Mouse (Mus musculus) kidney, adult 18-20 months (tissue): ENCODE results near the gene Reps2.

Experiments
- DNase-seq: peaks from one replicate; pipeline ENCODE4 v3.0.0; 2021

Gene Reps2

GRCm38 (mm10) chrX:162589173-162589805 is 54.2 kb downstream of the Reps2 start:
- DNase-seq: no peak

- DNase-seq: no peak
Measured at GRCm38 (mm10) chrX:162584349-162584748, 59.1 kb downstream of the Reps2 start.

GRCm38 (mm10) chrX:162580521-162580920 is 62.9 kb downstream of the Reps2 start:
- no peak for DNase-seq

DNA sequence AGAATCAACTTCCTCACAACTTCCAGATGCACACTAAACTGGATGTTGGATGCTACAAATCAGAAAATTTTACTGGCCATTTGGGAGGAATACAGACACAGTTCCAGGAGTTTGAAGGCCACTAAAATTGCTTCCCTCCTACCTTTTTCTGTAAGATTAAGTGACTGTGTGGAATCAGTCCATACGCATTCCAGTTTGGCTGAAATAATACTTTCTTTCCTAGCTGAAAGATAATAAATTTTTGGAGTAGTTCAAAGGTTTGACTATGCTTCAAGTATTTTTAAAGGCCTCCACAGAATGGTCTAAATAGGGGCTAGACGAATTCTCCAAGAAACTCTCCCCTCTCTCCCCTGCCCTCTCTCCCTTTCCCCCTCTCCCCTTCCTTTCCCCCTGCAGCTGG is 75.0 kb downstream of the Reps2 start:
- no peak for DNase-seq

GRCm38 (mm10) chrX:162565501-162565900 is 77.9 kb downstream of the Reps2 start:
- no peak for DNase-seq

- DNase-seq: no peak
Measured at GRCm38 (mm10) chrX:162556459-162556841, 87.0 kb downstream of the Reps2 start.

DNA sequence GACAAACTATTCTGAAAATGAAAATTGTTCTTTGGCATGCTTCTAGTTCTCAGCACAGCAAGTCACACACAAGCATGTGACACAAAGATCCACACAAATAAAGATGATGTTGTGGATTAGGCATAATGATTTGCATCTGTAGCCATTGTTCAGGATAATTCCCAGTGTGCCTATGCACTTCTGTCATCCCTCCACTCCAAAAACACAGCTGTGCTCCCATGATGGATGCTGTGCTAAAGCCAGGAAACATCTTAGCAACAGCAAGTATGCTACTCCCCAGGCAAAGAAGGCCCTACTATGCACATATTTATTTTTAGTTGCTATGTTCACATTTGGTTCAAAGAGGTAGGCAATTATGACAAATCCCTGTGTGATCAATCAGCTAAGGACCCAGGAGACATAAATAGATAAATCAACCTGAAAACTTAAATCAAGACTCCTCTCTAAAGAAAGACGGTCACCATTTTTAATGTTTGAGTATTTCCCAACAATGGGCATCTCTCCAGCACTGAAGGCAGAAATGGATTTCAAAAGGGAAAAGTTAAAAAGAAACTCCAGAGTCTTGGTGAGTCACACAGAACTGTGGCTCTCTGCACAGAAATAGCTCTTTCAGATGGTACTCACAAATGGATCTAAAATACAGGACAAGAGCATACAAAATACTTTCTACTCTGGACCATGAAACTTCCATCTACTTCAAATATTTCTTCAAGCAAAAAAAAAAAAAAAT is 87.6 kb downstream of the Reps2 start:
- DNase-seq: no peak

- no peak for DNase-seq
Measured at GRCm38 (mm10) chrX:162554513-162554912, 88.9 kb downstream of the Reps2 start.

GRCm38 (mm10) chrX:162552383-162552782 is 91.1 kb downstream of the Reps2 start:
- DNase-seq: no peak

DNA sequence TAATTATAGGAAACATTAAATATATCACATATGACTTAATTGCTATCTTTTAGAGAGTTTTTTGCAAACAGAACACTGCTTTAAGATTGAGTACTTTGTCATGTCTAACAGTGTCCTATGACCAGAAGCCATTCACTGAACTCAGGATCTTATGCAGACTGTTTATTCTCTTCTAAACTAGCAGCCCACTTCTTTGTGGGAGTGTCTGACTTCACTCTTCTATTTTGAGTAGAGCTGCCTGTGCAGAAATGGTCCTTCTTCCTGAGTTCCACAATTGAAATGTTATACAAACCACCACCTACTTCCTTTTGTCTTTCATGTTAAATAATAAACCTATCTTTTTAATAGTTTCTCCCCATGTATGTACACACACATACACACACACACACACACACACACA is 98.4 kb downstream of the Reps2 start:
- DNase-seq: no peak

DNA sequence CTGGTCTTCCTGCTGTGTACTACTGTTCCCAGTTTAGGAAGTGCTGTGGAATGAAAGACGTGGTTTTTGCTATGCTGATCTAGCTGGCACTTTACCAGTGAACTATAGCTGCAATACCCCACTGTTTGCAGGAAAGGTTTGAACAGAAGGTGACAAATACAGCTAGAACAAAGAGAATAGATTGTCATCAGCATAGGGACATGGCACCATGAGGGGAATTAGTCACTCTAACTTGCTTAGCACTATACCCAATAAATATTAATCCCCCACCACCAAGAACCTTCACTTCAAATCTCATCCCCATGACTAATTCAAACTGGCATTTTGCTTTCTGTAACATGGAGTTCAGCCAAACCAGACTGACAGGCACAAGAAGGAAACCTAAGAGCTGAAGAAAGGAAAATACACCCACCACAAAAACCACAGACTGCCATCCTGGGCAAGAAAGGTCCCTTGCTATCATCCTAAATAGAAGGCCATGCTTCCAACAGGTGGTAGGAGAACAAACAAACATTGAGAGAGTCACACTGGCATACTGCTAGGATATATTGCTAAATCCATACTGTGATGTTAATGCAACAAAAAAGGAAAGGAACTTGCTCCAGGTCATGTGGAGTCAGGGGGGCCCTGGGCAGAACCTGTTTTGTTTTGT is 100.7 kb downstream of the Reps2 start:
- no peak for DNase-seq

- DNase-seq: no peak
Measured at GRCm38 (mm10) chrX:162541961-162542360, 101.5 kb downstream of the Reps2 start.

GRCm38 (mm10) chrX:162531016-162531415 is 112.4 kb downstream of the Reps2 start:
- no peak for DNase-seq

DNA sequence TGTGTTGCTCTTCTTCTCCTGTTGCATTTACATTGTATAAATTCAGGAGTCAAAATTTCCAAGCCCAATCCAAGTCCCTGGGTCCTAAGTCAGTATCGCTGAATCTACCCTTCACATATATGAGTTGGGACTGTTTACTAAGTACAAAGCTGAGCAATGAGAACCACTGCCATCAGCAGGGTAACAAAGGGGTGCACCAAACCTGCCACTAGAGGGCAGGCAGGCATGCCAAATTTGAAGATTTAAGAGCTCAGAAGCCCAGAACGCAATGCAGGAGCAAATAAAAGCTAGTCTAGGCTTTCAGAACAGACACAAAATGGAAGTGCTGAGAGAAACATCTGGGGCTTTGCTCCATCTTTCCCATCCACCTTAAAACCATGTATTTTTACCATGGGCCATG is 116.2 kb downstream of the Reps2 start:
- peak; percentile 44 for DNase-seq

- DNase-seq: no peak
Measured at GRCm38 (mm10) chrX:162521831-162522514, 121.5 kb downstream of the Reps2 start.

- DNase-seq: no peak
Measured at GRCm38 (mm10) chrX:162521197-162521596, 122.3 kb downstream of the Reps2 start.

DNA sequence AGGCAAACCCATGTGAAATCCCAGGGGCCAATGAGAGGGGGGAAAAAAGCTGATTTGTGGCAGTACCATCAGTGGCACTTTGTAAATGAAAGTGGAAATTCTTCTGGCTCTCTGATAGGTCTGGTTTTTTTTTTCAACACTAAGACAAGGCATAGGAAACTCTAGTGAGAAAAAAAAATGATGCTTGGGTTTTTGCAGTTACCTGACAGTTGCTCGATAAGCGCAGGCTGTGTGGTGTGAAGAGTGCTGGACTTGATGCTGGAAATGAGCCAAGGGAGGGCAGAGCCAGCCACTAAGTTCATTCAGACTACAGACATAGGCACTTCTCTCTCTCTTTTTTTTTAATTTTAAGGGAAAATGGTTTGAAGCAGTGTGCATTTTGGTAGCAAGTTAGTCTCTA is 123.1 kb downstream of the Reps2 start:
- DNase-seq: no peak

GRCm38 (mm10) chrX:162510426-162510980 is 132.9 kb downstream of the Reps2 start:
- no peak for DNase-seq

- DNase-seq: no peak
Measured at GRCm38 (mm10) chrX:162505186-162505585, 138.3 kb downstream of the Reps2 start.

GRCm38 (mm10) chrX:162503436-162503835 is 140.0 kb downstream of the Reps2 start:
- DNase-seq: no peak

- DNase-seq: no peak
Measured at GRCm38 (mm10) chrX:162500962-162501361, 142.5 kb downstream of the Reps2 start.

DNA sequence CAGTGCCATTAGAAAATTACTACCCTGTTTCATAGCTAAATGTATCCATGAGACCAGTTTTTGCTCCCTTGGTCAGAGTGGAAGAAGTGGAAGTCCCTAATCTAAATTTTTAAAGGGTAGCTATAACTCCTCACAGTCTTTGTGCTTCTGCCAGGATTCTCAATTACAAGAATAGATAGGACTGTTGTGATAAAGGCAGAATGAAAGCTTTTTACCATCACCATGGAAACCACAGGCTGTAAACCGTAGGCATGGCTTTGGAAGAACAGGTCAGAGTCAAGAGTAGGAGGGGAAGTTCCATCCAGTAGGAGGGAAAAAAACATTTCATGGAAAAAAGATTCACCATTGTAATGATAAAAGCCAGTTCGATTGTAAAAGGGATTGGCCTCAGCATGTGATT is 147.0 kb downstream of the Reps2 start:
- no peak for DNase-seq

- DNase-seq: no peak
Measured at GRCm38 (mm10) chrX:162488630-162489029, 154.8 kb downstream of the Reps2 start.
